Mouse (Mus musculus) right cerebral cortex, postnatal 36 days (tissue): ENCODE results near the gene Rad9a.

Source experiments
- DNase-seq, 2 experiments: peaks; one replicate each; pipeline ENCODE4 v3.0.0; 2022; ENCODE audit warnings: low spot score in 2 of 2, mixed read lengths in 1 of 2

The Rad9a gene

DNA sequence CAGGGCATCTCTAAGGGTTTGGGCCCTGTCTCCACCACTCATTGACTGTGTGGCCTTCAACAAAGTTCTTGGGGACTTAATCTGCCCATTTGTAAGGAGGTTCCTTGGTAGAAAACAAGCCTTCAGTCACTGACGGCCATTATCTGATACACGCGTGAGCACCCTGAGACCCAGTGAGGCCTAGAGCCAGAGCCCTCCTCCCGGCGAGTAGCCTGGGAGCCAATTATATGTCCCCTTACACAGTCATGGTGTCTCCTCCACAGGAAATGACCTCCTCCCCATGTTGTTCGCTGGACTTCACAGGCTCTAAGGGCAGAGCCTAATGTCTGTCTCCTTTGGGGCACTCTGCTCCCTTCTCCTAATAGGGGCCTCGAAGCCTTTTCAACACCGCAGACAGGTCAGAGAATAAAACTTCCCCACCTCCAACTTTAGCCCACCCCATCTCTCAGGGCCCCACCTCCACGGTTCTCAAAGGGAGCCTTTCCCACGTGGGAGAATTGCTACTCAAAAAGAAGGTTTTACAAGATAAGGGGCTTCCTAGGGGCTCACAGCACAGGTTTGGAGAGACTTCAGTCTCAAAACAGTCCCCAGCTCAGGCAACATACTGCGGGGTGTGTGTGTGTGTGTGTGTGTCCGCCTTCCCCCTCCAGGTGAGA, 55.0 kb downstream of the Rad9a start:
- DNase-seq: no peak

GRCm38 (mm10) chr19:4145936-4146335, 55.5 kb downstream of the Rad9a start:
- no peak for DNase-seq
